Mouse (Mus musculus): ENCODE results near the gene Ppp2r3c.

DNA sequence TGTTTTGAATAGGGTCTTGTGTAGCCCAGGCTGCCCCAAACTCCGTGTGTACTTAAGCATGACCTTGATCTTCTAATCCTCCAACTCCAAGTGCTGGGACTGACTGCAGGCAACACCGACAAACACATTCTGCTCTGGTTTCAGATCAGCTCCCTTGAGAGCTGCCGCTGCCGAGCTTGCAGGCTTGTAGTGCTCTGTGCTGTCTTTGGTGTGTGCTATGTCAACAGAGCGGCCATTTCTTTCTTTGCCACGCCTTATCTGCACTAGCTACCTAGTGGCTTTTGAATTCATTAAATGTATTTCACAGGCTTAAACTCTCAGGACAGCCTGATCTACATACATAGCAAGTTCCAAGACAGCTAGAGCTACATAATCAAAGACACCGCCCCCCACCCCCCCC, 30.9 kb upstream of the Ppp2r3c start:
- TF ChIP-seq CTCF (IDR thresholded peaks at IDR 0.05; ENCODE audit: control insufficient read depth, insufficient read depth, low read length) (no peak), POLR2A (IDR thresholded peaks at IDR 0.05; ENCODE audit: borderline replicate concordance, control insufficient read depth, low read depth, low read length) (no peak)
